Mouse (Mus musculus) hindbrain, embryonic 14.5 days (tissue): ENCODE data around the gene Fads3. TPM values are rescaled to one million over a fixed set of nuclear protein-coding genes. Genes with fewer than 3 reads are reported as not detected.

Source experiments
- ATAC-seq: fragments of 200-750 bp; cut with Nextera tagmentation; 2 replicates; pipeline ENCODE4 v1.8.0; 2017; ENCODE audit warnings: moderate number of reproducible peaks, mild to moderate bottlenecking, moderate TSS enrichment, moderate library complexity; ENCODE audit not compliant: low FRiP score
- DNase-seq: peaks from one replicate; pipeline ENCODE4 v3.0.0-alpha.2; 2015; ENCODE audit warnings: low spot score
- H3K27ac ChIP-seq: fragments of 300-500 bp; sonication (generic); 2 replicates; pipeline ENCODE4 v1.5.1; 2014; ENCODE audit warnings: mild to moderate bottlenecking, moderate library complexity
- H3K27me3 ChIP-seq: fragments of 300-500 bp; sonication (generic); 2 replicates; pipeline ENCODE4 v1.6.1; 2014; ENCODE audit warnings: mild to moderate bottlenecking, low read length, mixed read lengths; ENCODE audit not compliant: control insufficient read depth, insufficient read depth
- H3K36me3 ChIP-seq: fragments of 300-500 bp; sonication (generic); replicated peaks from 2 replicates; pipeline ENCODE4 v1.6.1; 2014; ENCODE audit not compliant: control insufficient read depth, insufficient read depth
- H3K4me1 ChIP-seq: fragments of 300-500 bp; sonication (generic); replicated peaks from 2 replicates; pipeline ENCODE4 v1.6.1; 2014; ENCODE audit warnings: antibody characterized with exemption, low read length, mixed read lengths; ENCODE audit not compliant: control insufficient read depth, insufficient read depth
- H3K4me2 ChIP-seq: fragments of 300-500 bp; sonication (generic); replicated peaks from 2 replicates; pipeline ENCODE4 v1.6.1; 2014; ENCODE audit warnings: mild to moderate bottlenecking, moderate library complexity
- H3K4me3 ChIP-seq: fragments of 300-500 bp; sonication (generic); replicated peaks from 2 replicates; pipeline ENCODE4 v1.5.1; 2014; ENCODE audit warnings: mild to moderate bottlenecking, low read length
- H3K9ac ChIP-seq: fragments of 300-500 bp; sonication (generic); 2 replicates; pipeline ENCODE4 v1.6.1; 2014
- H3K9me3 ChIP-seq: fragments of 300-500 bp; sonication (generic); 2 replicates; pipeline ENCODE4 v1.6.1; 2016; ENCODE audit warnings: low read length; ENCODE audit not compliant: control insufficient read depth
- WGBS: fragments of 180-500 bp; shearing (Covaris S2); extraction: QIAGEN DNeasy Blood & Tissue Kit; methylation state at CpG from one replicate; pipeline ENCODE4 v1.1.7; 2014; 5-methylcytosine and 5-hydroxymethylcytosine counted together
- polyA plus RNA-seq: library from polyadenylated mRNA; unstranded; fragments of >200 nt; fragmentation: Nextera tagmentation; extraction: Ambion mirVana; gene quantifications from 2 replicates; pipeline ENCODE4 v1.2.1, GENCODE M21; 2014

Gene Fads3
- polyA plus RNA-seq, 1 experiment from 2014 or later = 24.7 TPM

DNA sequence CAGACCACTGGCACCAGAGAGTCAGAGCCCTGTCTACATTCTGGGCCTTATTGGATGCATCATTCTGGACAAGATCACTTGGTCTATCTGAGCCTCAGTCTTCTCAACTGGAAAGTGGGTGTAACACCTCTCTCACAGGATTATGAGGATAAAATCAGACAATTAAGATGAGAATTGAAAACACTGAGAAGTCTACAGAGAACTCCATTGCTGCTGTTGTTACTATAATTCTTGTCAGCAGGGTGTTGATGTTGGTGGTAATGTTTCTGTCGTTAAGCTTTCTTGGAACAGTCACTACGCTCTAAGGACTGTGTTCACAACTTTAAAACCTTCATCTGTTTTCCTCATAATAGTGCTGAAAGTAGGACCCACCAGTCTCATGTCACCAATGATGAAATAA lies 65.3 kb downstream of the Fads3 start:
- Histone ChIP-seq H3K4me3 (no peak overlapping the region), H3K27me3 (no peaks in the 10 kb centered on the region), H3K36me3 (no peaks in the 10 kb centered on the region), H3K27ac (no peak overlapping the region), H3K9ac (no peak overlapping the region), H3K4me1 (peaks cover 8% of the 10 kb centered on the region), H3K4me2 (no peak overlapping the region), H3K9me3 (no peaks in the 10 kb centered on the region)
- WGBS = 86% methylated on average over 2 of the region's 2 CpGs
- DNase-seq = no peak
- no peak for ATAC-seq

DNA sequence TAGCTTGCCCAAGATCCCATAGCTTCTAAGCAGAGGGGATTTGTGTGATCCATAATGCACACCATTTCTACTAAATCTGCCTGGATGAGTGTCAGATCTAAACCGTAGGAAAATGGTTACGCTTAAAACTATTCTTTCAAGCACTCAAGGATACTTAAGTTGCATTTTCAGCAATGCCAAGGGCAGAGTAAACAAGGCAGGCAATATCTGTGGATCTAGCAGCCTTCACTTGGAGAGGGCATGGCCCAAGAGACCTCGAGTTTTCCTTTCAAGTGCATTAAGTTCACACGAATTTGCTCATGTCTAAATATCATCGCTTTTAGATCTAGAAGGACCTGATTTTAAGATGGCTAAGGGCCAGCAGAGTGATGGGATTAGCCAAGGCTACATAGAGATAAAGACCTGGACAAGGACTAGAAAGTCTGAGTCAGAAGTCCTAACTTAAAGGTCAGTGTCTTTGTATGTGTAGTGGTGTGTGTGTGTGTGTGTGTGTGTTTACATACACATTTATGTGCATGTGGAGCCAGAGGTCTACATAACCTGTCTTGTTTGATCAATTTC lies 65.8 kb downstream of the Fads3 start:
- H3K9ac ChIP-seq = no peak overlapping the region
- H3K9me3 ChIP-seq = no peaks in the 10 kb centered on the region
- no peaks in the 10 kb centered on the region for H3K36me3 ChIP-seq
- peaks cover 8% of the 10 kb centered on the region for H3K4me1 ChIP-seq
- 88% methylated on average over 5 of the region's 5 CpGs for WGBS
- no peak overlapping the region for H3K4me2 ChIP-seq
- ATAC-seq (no peak), DNase-seq (no peak)
- H3K4me3 ChIP-seq = no peak overlapping the region
- H3K27ac ChIP-seq = no peak overlapping the region
- H3K27me3 ChIP-seq = no peaks in the 10 kb centered on the region

DNA sequence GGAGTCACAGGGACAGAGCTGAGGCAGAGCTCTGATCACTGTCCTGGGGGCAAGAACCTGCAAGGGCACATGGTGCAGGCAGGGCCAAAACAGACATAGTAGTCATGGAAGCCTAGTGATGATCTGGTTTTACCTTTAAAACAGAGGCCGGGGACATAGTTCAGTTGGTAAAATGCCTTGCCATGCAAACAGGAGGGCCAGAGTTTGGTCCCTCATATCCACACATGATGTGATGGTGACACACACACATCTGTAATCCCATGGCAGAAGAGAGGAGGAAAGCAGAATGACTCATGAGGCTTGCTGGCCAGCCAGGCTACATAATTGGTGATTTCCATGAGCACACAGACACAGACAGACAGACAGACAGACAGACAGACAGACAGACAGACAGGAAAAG lies 66.8 kb downstream of the Fads3 start:
- H3K9ac ChIP-seq = no peak overlapping the region
- no peak overlapping the region for H3K27ac ChIP-seq
- no peak for ATAC-seq
- H3K4me1 ChIP-seq = no peaks in the 10 kb centered on the region
- DNase-seq = no peak
- H3K4me3 ChIP-seq = no peak overlapping the region
- no peaks in the 10 kb centered on the region for H3K9me3 ChIP-seq
- WGBS = 93% methylated on average over 1 of the region's 1 CpGs
- H3K27me3 ChIP-seq = no peaks in the 10 kb centered on the region
- H3K36me3 ChIP-seq = no peaks in the 10 kb centered on the region
- H3K4me2 ChIP-seq = no peak overlapping the region

DNA sequence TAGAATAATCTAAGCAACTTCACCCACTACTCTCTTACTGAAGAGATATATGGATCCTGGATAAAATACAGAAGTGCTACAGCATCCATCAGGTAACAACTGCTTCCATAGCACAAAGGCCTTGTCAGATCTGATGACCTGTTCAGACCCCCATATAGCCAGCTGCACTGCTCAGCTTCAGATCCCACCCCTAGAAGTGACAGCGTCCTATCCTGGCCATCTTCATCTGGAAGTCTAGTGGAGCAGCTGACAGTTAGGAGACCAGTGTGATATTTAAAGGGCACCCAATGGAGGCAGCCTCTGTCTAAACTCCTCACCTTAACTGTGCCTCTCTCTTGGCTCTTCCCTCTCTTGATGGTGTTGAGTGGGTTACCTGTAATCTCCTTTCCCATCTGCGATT lies 67.3 kb downstream of the Fads3 start:
- Histone ChIP-seq H3K4me1 (no peaks in the 10 kb centered on the region), H3K4me3 (no peak overlapping the region), H3K36me3 (no peaks in the 10 kb centered on the region), H3K9me3 (no peaks in the 10 kb centered on the region), H3K27me3 (no peaks in the 10 kb centered on the region), H3K27ac (no peak overlapping the region), H3K4me2 (no peak overlapping the region), H3K9ac (no peak overlapping the region)
- WGBS = 86% methylated on average over 2 of the region's 2 CpGs
- ATAC-seq (no peak), DNase-seq (no peak)

Other genes starting within 250 kb of the Fads3 start
- gene Scgb2a2, start 194.0 kb upstream of the Fads3 start, polyA plus RNA-seq = not detected in 2 replicates
- gene Incenp, start 142.0 kb upstream of the Fads3 start, polyA plus RNA-seq = 18.9 and 22.6 TPM in 2 replicates
- 1,735 and 1,844 TPM in 2 replicates for gene Fth1, start 61.0 kb upstream of the Fads3 start, polyA plus RNA-seq
- 2.3 and 2.6 TPM in 2 replicates for gene Best1, start 39.9 kb upstream of the Fads3 start, polyA plus RNA-seq
- gene Rab3il1, start 39.9 kb upstream of the Fads3 start, polyA plus RNA-seq = 19.3 and 23.8 TPM in 2 replicates
- gene Fads2, start 60.2 kb downstream of the Fads3 start, polyA plus RNA-seq = 70.5 and 87.5 TPM in 2 replicates
- gene Fads1, start 141.3 kb downstream of the Fads3 start, polyA plus RNA-seq = 148 and 156 TPM in 2 replicates
- gene Tmem258, start 162.4 kb downstream of the Fads3 start, polyA plus RNA-seq = 324 and 357 TPM in 2 replicates
- 24.2 and 24.8 TPM in 2 replicates for gene Fen1, start 162.6 kb downstream of the Fads3 start, polyA plus RNA-seq
- 1.1 and 1.3 TPM in 2 replicates for gene Myrf, start 199.2 kb downstream of the Fads3 start, polyA plus RNA-seq